Mouse (Mus musculus) heart, embryonic 12.5 days (tissue): ENCODE measurements around the gene Ptgfr. TPM values are rescaled to one million over a fixed set of nuclear protein-coding genes. Genes with fewer than 3 reads are reported as not detected.

ENCODE experiments used
- polyA plus RNA-seq: library from polyadenylated mRNA; unstranded; fragments of >200 nt; fragmentation: Nextera tagmentation; extraction: Ambion mirVana; gene quantifications from 2 replicates; pipeline ENCODE4 v1.2.1, GENCODE M21; 2016

The Ptgfr gene
- polyA plus RNA-seq, 1 experiment from 2014 or later, result 1.2 TPM

Other genes with a start within 250 kb of the Ptgfr start
- gene Ifi44, start 87.7 kb downstream of the Ptgfr start, polyA plus RNA-seq, result 1.1 and 1.2 TPM in 2 replicates
- gene Ifi44l, start 74.7 kb downstream of the Ptgfr start, polyA plus RNA-seq, result not detected in 2 replicates